Mouse (Mus musculus) liver, embryonic 11.5 days (tissue): ENCODE results near the gene Rab36. TPM values are rescaled to one million over a fixed set of nuclear protein-coding genes. Genes with fewer than 3 reads are reported as not detected.
A peak's percentile ranks its signal among the peaks of the same experiment; 100 is the strongest.

Experiments
- ATAC-seq: fragments of 200-750 bp; cut with Nextera tagmentation; replicated peaks from 2 replicates; pipeline ENCODE4 v1.8.0; 2017; ENCODE audit warnings: moderate number of reproducible peaks, mild to moderate bottlenecking, moderate TSS enrichment, moderate library complexity; ENCODE audit not compliant: low FRiP score
- DNase-seq: peaks from one replicate; pipeline ENCODE4 v3.0.0-alpha.2; 2017; ENCODE audit warnings: low spot score
- H3K27ac ChIP-seq: fragments of 300-500 bp; sonication (generic); 2 replicates; pipeline ENCODE4 v1.5.1; 2014; ENCODE audit warnings: mild to moderate bottlenecking, low read depth, low read length, control low read depth
- H3K27me3 ChIP-seq: fragments of 300-500 bp; sonication (generic); replicated peaks from 2 replicates; pipeline ENCODE4 v1.6.1; 2014; ENCODE audit warnings: low read length, mixed read lengths; ENCODE audit not compliant: control insufficient read depth, insufficient read depth
- H3K36me3 ChIP-seq: fragments of 300-500 bp; sonication (generic); 2 replicates; pipeline ENCODE4 v1.6.1; 2014; ENCODE audit warnings: mild to moderate bottlenecking, low read length, moderate library complexity, mixed read lengths; ENCODE audit not compliant: control insufficient read depth, insufficient read depth
- H3K4me1 ChIP-seq: fragments of 300-500 bp; sonication (generic); replicated peaks from 2 replicates; pipeline ENCODE4 v1.6.1; 2014; ENCODE audit warnings: low read length, mixed read lengths; ENCODE audit not compliant: control insufficient read depth, insufficient read depth
- H3K4me2 ChIP-seq: fragments of 300-500 bp; sonication (generic); 2 replicates; pipeline ENCODE4 v1.6.1; 2014; ENCODE audit warnings: mild to moderate bottlenecking, control low read depth, moderate library complexity
- H3K4me3 ChIP-seq: fragments of 300-500 bp; sonication (generic); 2 replicates; pipeline ENCODE4 v1.5.1; 2014; ENCODE audit warnings: low read depth, low read length, control low read depth
- H3K9ac ChIP-seq: fragments of 300-500 bp; sonication (generic); 2 replicates; pipeline ENCODE4 v1.6.1; 2014; ENCODE audit warnings: low read depth, low read length, control low read depth
- H3K9me3 ChIP-seq: fragments of 300-500 bp; sonication (generic); 2 replicates; pipeline ENCODE4 v1.6.1; 2016; ENCODE audit warnings: low read length, inconsistent platforms, mixed read lengths; ENCODE audit not compliant: control insufficient read depth
- WGBS: fragments of 180-500 bp; shearing (Covaris S2); extraction: QIAGEN DNeasy Blood & Tissue Kit; methylation state at CpG from one replicate; pipeline ENCODE4 v1.1.7; 2014; 5-methylcytosine and 5-hydroxymethylcytosine counted together
- polyA plus RNA-seq: library from polyadenylated mRNA; unstranded; fragments of >200 nt; fragmentation: Nextera tagmentation; extraction: Ambion mirVana; gene quantifications from 2 replicates; pipeline ENCODE4 v1.2.1, GENCODE M21; 2014

The Rab36 gene
- polyA plus RNA-seq: 6.5 and 7.8 TPM in 2 replicates

GRCm38 (mm10) chr10:75036883-75037379 lies at the start of gene Rab36:
Gene Rab36, plus strand, starts transcription at chr10:75037058.
- Histone ChIP-seq H3K9ac (no peak within 1 kb of the TSS; the same call in none of the 2 replicates), H3K27ac (peak within 1 kb of the TSS; percentile 26)
- under 1% methylated on average over 36 of the region's 36 CpGs for WGBS

GRCm38 (mm10) chr10:74987698-74988470 lies 49.0 kb upstream of the Rab36 start:
- peak overlapping the region; percentile 43 for H3K4me2 ChIP-seq
- no peak overlapping the region for H3K9ac ChIP-seq
- H3K4me1 ChIP-seq: peaks cover 3% of the 10 kb centered on the region; the same call in 1 of the 2 replicates
- peak; percentile 66 for ATAC-seq
- H3K36me3 ChIP-seq: no peaks in the 10 kb centered on the region
- H3K4me3 ChIP-seq: no peak overlapping the region
- DNase-seq: no peak
- H3K27ac ChIP-seq: no peak overlapping the region
- 45% methylated on average over 14 of the region's 14 CpGs for WGBS
- no peaks in the 10 kb centered on the region for H3K27me3 ChIP-seq
- no peaks in the 10 kb centered on the region for H3K9me3 ChIP-seq

More at GRCm38 (mm10) chr10:75036883-75037379, at the start of gene Rab36:
- DNase-seq: peak; percentile 92
- peak; percentile 89 for ATAC-seq
- H3K4me2 ChIP-seq: peak within 1 kb of the TSS; percentile 60
- H3K9me3 ChIP-seq: no peaks in the 10 kb centered on the region
- peaks cover 17% of the 10 kb centered on the region; the same call in 1 of the 2 replicates for H3K4me1 ChIP-seq
- no peaks in the 10 kb centered on the region for H3K36me3 ChIP-seq
- peak within 1 kb of the TSS; percentile 36 for H3K4me3 ChIP-seq
- no peaks in the 10 kb centered on the region for H3K27me3 ChIP-seq

DNA sequence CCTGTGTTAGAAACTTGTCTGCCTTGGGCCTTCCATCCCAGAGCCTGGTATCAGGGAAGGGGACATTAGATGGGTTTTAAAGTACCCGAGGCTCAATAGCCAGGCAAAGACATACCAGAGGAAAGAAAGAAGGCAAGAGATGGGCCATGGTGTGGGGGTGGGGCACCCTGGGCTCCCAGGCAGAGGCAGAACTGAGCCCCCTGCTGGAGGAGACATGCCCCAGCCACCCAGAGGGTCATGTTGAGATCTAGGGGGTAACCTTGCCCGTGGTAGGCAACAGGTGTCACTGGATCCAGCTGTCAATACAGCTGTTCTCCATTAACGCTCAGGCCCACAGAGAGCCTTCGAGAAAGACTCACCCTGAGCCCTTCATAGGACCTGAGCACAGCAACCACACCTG lies 47.0 kb upstream of the Rab36 start:
- ATAC-seq (no peak), DNase-seq (no peak)
- Histone ChIP-seq H3K4me1 (peaks cover 3% of the 10 kb centered on the region; the same call in 1 of the 2 replicates), H3K27ac (no peak overlapping the region), H3K4me3 (no peak overlapping the region), H3K9me3 (no peaks in the 10 kb centered on the region), H3K4me2 (no peak overlapping the region), H3K27me3 (no peaks in the 10 kb centered on the region; the same call in 1 of the 2 replicates), H3K9ac (no peak overlapping the region), H3K36me3 (no peaks in the 10 kb centered on the region)
- 78% methylated on average over 4 of the region's 4 CpGs for WGBS

- Histone ChIP-seq H3K4me1 (peaks cover 3% of the 10 kb centered on the region; the same call in 1 of the 2 replicates), H3K4me3 (no peak overlapping the region), H3K36me3 (no peaks in the 10 kb centered on the region), H3K9ac (no peak overlapping the region), H3K27ac (no peak overlapping the region), H3K9me3 (no peaks in the 10 kb centered on the region), H3K27me3 (peaks cover 5% of the 10 kb centered on the region), H3K4me2 (no peak overlapping the region)
- no peak for DNase-seq
- WGBS: 64% methylated on average over 26 of the region's 26 CpGs
- ATAC-seq: no peak
These were observed 46.1 kb upstream of the Rab36 start for GRCm38 (mm10) chr10:74990584-74991322.

- no peak overlapping the region for H3K27ac ChIP-seq
- ATAC-seq: no peak
- DNase-seq: no peak
- H3K36me3 ChIP-seq: no peaks in the 10 kb centered on the region
- H3K4me1 ChIP-seq: no peaks in the 10 kb centered on the region; the same call in 1 of the 2 replicates
- no peak overlapping the region for H3K9ac ChIP-seq
- WGBS: 19% methylated on average over 5 of the region's 5 CpGs
- H3K4me3 ChIP-seq: no peak overlapping the region
- H3K4me2 ChIP-seq: no peak overlapping the region
- H3K9me3 ChIP-seq: no peaks in the 10 kb centered on the region
- peaks cover 7% of the 10 kb centered on the region for H3K27me3 ChIP-seq
These were observed 42.0 kb upstream of the Rab36 start for GRCm38 (mm10) chr10:74994863-74995262.

DNA sequence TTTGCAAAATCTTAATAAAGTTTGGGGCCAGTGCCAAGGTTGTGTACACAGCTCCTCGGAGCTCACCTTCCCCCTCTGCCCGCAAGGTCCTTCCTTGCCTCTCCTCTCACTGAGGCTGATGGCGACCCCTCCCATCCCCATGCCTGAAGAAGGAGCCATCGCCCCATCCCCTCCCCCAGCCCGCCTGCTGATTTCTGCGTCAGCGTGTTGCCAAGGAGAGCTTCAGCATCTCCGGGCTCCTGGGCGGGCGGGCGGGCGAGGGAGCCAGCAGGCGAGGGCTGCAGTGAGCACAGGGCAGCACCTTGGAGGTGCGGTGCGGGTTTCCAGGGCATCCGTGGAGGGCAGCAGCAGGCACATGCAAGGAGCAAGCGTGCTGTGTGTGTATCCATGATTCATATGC lies 41.5 kb upstream of the Rab36 start:
- 23% methylated on average over 17 of the region's 17 CpGs for WGBS
- DNase-seq (no peak), ATAC-seq (no peak)
- Histone ChIP-seq H3K27me3 (peaks cover 7% of the 10 kb centered on the region), H3K4me1 (no peaks in the 10 kb centered on the region; the same call in 1 of the 2 replicates), H3K36me3 (no peaks in the 10 kb centered on the region), H3K4me3 (0 out of 2 replicates have a peak overlapping the region, but pooled peaks have one; percentile 9), H3K4me2 (peak overlapping the region; percentile 37), H3K9ac (no peak overlapping the region), H3K27ac (no peak overlapping the region), H3K9me3 (no peaks in the 10 kb centered on the region)

DNA sequence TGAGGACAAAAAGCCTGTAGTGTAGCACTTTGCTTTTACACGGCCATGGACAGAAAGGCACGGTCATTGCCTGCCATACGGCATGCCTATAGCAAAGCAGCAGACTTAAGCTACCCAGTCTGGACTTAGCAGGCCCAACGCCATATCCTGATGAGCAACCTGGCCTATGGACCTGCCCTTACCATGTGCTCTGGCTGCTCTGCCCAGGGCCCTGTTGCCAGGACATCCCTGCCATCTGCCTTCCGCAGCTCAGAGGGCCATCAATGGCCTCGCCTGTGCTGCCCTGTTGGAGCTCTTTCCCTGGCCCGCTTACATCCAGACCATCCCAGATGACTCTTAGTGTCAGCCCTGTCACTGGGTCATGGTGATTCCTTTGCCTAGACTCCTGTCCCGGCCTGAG lies 35.5 kb upstream of the Rab36 start:
- H3K4me2 ChIP-seq: no peak overlapping the region
- no peak overlapping the region for H3K27ac ChIP-seq
- no peaks in the 10 kb centered on the region for H3K27me3 ChIP-seq
- H3K4me1 ChIP-seq: peaks cover 17% of the 10 kb centered on the region
- 89% methylated on average over 8 of the region's 8 CpGs for WGBS
- ATAC-seq (no peak), DNase-seq (no peak)
- no peak overlapping the region for H3K4me3 ChIP-seq
- no peaks in the 10 kb centered on the region for H3K36me3 ChIP-seq
- H3K9me3 ChIP-seq: no peaks in the 10 kb centered on the region
- H3K9ac ChIP-seq: no peak overlapping the region

- H3K9me3 ChIP-seq: no peaks in the 10 kb centered on the region
- H3K4me1 ChIP-seq: peaks cover 17% of the 10 kb centered on the region
- H3K27ac ChIP-seq: no peak overlapping the region
- WGBS: 32% methylated on average over 3 of the region's 3 CpGs
- ATAC-seq: peak; percentile 71
- no peaks in the 10 kb centered on the region for H3K36me3 ChIP-seq
- no peak overlapping the region for H3K4me2 ChIP-seq
- no peak for DNase-seq
- peak overlapping the region; percentile 40; the same call in 1 of the 2 replicates for H3K9ac ChIP-seq
- no peak overlapping the region for H3K4me3 ChIP-seq
- no peaks in the 10 kb centered on the region for H3K27me3 ChIP-seq
These were observed 32.8 kb upstream of the Rab36 start for GRCm38 (mm10) chr10:75004067-75004466.
